Mouse (Mus musculus): Measurements from ENCODE around the gene Sirpb1a. TPM values are rescaled to one million over a fixed set of nuclear protein-coding genes. Genes with fewer than 3 reads are reported as not detected.

Sirpb1a gene
- polyA plus RNA-seq, 1 experiment from 2014 or later, result not detected

DNA sequence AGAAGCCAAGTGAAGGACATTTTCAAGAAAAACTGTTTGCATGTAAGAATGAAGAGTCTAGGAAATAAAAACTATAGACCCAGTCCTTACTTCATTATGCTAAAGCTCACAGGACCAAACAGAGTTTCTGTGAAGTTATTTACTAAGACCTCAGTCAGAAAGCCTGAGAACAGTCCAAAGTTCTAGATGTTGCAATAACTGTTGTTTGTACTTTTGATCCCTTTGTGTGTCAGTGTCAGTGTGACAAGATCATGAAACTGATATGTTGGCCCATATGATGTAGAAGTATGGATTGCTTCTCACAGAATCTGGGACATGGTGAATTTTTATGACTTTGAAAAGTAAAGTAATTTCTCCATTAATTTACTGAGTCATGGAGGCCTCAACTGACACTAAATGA lies 96.8 kb downstream of the Sirpb1a start:
- H3K36me3 ChIP-seq, result no peaks in the 10 kb centered on the region
- H3K4me1 ChIP-seq (replicated peaks), result no peaks in the 10 kb centered on the region
- no peak overlapping the region for H3K4me3 ChIP-seq
- ATAC-seq (ENCODE audit: low FRiP score, low read depth), result no peak
- H3K27ac ChIP-seq (replicated peaks), result no peak overlapping the region
- H3K9me3 ChIP-seq, result no peaks in the 10 kb centered on the region
- no peak overlapping the region for H3K9ac ChIP-seq
- H3K27me3 ChIP-seq, result no peaks in the 10 kb centered on the region
- H3K4me2 ChIP-seq, result no peak overlapping the region

Other genes starting within 250 kb of the Sirpb1a start
- gene Gm9733, start 94.2 kb downstream of the Sirpb1a start, polyA plus RNA-seq (2015; fragmentation: Nextera tagmentation; extraction: Ambion mirVana), result not detected in 2 replicates
- gene Sirpb1b, start 148.5 kb upstream of the Sirpb1a start, polyA plus RNA-seq (2015; fragmentation: Nextera tagmentation; extraction: Ambion mirVana), result not detected in 2 replicates